Mouse (Mus musculus) heart, adult 8-10 months (tissue): ENCODE data around the gene Rtf2. TPM values are rescaled to one million over a fixed set of nuclear protein-coding genes. Genes with fewer than 3 reads are reported as not detected.

Experiments
- DNase-seq: peaks from one replicate; pipeline ENCODE4 v3.0.0; 2022; ENCODE audit warnings: low spot score
- total RNA-seq, 4 experiments: library from RNA; stranded (reverse); gene quantifications; 2 replicates each; pipeline ENCODE4 v1.2.4; 2022

Gene Rtf2
- total RNA-seq, 4 experiments from 2014 or later, result 30.2 to 38.1 (median 31.4) TPM

DNA sequence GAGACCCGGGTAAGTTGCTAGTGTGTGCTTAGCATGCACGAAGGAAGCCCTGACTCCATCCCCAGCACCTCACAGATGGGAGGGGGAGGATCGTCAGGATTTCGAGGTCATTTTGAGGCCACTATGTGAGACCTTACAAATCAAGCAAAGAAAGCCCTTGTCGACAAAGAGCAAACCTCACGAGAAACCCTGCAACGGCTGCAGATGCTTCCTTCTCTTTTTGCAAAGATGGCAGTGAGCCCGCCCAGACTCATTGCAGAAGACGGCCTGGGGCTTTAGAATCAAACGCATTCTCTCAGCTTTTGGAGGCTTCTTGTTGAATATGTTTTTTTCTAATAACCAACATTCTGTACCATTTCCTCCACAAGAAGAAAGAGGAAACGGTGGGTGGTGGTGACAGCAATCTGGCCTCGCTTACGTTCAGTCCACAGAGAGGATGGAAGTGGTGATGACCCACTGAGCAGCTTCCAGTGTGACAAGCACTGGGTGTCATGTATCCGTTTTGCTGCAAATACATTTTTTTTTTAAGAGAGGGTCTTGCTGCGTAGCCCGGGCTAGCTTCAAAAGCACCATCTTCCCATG is 2.9 kb upstream of the Rtf2 start:
- no peak for DNase-seq

DNA sequence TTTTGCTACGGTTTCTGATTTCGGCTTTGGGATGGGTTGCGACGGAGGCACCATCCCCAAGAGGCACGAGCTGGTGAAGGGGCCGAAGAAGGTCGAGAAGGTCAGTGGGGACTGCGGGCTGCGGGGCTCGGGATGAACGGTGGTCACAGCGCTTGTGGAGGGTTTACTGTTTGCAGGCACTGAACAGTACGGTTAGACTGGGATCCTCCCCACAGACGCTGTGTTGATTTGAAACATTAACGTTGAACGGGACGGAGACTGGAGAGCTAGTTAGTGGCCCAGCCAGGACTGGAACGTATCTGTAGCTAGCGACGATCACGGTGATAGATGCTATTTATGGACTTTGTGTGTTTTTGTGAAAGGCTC is 267 bp downstream of the Rtf2 start:
- no peak for DNase-seq

DNA sequence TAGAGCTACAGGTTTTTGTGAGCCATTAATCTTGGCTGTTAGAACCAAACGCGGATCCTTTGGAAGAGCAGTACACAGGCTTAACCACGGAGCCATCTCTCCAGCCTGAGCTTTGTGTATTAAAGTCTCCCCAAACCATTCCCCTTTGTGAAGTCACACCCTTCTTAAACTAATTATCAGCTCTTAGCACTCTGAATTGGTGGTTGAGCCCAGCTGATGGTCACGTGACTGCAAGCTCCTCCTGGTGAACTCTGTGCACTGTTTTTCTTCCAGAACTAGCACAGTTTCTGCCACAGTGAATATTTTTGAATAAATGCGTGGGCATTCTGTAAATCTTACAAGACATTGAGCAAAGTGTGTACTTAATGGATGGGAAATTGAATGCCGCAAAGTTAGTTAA is 820 bp downstream of the Rtf2 start:
- no peak for DNase-seq

DNA sequence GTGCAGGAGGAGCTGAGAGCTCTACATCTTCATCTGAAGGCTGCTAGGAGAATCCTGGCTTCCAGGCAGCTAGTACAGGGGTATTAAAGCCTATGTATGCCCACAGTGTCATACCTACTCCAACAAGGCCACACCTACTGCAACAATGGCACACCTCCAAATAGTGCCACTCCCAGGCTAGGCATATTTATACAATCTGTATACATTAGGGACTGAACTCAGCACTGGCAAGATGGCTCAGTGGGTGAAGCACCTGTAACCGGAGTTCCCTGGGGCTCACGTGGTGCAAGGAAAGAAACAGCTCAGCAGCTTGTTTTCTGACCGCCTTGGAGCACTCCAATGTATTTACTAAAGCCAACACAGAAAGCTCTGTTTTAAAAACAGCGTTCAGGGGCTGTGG is 5.3 kb downstream of the Rtf2 start:
- DNase-seq, result no peak

DNA sequence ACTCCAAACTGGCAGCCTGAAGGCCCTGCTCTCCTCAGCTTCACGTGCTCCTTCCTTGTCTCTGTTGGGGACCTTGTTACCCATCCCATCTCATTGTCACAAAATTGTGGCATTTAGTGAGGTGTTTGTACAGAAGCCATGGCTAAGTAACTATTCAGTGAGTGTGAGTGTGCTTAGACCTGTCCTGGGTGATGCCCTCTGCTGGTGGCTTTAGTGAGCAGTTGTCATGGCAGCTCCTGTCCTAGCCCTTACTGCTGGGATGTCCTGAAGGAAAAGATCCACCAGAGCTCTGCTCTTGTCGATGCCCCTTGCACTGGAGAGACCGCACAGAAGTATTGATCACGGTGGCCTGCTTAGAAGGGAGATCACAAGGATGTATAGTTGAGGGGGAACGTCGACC is 7.0 kb downstream of the Rtf2 start:
- no peak for DNase-seq

DNA sequence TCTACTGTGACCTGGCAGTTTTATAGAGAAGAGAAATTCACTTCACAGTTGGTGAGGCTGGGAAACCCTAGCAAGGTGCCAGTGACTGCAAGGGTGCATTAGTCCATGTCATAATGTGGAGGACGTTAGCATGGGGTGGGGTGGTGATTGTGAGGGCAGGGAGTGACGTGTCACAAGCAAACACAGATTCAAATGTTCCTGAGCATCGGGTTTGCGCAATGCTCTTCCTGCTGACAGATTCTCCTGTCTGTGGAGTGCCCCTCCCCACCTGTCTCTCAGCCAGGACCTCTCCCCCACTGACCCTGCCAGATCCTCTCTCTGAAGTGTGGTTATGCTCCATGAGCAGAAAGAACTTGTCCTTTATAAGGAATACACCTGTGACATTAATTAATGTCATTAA is 8.0 kb downstream of the Rtf2 start:
- DNase-seq, result no peak

DNA sequence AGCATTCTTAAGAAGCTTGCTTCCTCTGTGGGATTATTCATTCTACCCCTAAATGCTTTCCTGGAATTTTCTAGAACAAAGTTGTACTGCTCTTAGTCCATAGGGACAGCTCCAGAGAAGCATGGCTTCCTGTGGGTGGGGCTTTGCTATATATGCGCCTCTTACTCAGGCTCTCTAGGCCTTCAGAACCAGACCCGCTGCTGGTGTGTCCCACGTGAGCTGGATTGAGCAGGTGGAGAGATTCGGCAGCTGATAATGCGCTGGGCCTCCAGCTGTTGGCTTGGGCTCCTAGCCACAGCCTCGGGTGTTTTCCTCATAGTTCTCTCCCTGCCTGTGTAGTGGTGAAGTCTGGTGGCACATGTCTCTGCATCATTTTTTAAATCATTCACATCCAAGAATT is 10.3 kb downstream of the Rtf2 start:
- DNase-seq, result no peak

DNA sequence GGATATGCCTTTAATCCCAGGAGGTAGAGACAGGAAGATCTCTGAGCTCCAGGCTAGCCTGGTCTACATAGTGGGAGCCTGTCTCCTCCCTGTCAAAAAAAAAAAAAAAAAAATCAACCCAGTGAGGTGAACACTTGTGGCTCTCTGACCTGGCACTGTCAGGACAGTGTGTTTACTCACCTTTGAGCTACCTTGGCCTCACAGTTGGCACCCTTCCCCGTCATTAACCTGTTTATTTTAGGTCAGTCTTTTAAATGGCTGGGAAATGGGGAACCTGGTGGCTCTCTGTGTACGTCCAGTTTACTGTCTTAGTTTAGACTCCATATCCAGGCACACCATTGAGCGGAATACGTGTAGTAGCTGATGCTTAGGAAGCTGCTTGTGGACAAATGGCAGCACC is 11.7 kb downstream of the Rtf2 start:
- DNase-seq, result no peak

DNA sequence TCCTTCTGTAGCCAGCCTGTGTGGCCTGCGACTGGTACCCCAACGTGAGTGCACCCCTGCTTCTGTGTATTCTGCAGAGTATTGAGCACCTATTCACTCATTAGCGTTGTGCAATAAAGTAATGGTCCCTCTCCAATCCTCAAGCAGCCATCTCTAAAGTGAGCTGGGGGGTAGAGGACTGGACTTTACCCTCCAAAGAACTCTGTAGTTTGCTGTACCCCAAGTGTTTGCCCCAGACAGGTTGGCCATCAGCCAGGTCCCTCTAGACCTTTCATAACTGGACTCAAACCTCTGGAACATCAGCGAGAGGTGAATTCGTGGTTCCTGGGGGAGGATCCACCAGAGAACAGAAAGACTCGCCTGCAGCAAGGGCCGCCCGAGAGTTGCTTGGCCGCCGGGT is 12.1 kb downstream of the Rtf2 start:
- no peak for DNase-seq

DNA sequence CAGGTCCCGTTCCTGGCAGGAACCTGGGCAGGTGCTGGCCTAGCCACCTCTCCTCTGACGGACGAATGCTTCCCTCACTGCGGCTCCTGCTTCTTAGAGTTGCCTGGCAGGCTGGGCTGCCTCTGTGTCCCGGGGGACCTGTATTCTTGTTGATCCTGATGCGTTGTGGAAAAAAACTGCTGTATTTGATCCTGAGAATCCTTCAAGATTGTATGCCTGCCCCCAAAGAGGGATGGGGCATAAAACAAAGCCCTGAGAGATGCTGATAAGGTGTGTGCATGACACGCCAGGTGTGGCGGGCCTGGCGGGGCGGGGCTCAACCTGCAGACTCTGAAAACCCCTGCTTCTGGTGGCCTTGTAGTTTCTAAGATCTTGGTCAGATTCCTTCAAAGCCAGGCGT is 18.1 kb downstream of the Rtf2 start, which contains the start of gene Gcnt7:
Gcnt7 (minus strand) TSS at position 101 of the 400 bp plus-strand sequence.
- no peak for DNase-seq

DNA sequence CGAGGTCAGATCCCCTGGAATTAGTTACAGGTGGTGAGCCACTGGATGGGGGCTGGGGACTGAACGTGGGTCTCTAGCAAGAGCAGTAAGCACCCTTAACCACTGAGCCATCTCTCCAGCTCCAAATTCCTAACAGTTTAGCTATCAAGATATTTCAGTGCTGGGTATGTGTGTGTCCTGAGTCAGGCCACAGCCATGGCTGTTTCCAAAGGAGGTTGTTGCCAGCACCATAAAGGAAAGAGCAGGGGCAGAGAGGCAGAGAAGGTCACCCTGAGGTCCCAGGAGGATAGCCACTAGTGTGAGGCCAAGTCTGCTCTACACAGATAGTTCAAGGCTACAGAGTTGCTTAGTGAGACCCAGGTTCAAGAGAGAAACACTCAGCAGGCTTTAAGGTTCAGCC is 20.3 kb downstream of the Rtf2 start:
- no peak for DNase-seq

DNA sequence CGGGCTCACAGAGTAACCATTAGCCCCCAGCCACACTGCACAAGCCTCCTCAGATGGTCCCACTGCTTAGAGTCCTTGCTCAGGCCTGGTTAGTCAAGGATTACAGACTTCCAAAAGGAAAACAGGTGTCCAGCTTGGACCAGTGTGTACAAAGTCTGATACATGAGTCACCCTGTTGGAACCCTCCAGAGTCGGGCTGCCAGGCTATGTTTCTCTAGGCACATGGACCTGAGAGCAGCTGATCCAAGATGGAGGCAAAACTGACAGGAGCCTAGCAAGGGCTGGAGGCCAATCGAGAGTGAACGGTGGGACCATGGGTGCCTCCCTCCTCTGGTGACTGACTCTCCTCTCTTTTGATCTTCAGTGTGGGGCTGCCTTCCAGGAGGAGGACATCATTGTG is 22.5 kb downstream of the Rtf2 start:
- no peak for DNase-seq

DNA sequence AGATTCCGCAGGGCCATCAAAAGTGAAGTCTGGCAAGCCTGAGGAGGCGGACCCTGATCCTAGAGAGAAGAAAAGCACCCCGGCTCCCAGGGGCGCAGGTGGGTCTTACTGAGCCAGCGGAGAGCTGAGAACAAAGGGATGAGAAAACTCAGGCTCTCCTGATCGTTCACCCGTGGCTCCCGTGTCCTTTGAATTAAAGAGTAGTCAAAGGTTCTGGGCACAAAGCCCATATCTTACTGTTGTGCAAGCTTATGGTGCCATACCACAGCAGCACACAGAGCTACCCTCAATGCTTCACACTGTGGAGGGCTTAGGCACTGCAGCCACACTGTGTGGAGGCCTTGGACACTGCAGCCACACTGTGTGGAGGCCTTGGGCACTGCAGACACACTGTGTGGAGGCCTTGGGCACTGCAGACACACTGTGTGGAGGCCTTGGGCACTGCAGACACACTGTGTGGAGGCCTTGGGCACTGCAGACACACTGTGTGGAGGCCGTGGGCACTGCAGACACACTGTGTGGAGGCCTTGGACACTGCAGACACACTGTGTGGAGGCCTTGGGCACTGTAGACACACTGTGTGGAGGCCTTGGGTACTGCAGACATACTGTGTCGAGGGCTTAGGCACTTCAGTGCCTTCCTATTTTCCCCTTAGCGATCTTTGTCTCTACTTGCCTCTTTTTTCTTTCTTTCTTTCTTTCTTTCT is 26.2 kb downstream of the Rtf2 start:
- no peak for DNase-seq

DNA sequence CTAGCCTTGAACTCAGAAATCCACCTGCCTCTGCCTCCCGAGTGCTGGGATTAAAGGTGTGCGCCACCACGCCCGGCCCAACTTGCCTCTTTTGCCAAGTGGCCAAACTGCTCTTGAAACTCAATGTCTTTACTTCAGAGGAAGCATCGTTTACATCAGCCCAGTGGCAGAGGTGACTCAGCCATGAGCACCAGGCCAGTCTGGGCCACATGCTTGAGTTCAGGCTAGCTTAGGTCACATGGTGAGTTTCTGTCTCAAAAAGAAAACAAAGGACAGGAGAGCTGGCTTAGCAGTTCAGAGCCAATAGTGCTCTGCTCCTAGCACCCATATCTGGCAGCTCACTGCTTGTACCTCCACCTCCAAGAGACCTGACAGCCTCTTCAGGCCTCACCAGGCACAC is 26.9 kb downstream of the Rtf2 start:
- no peak for DNase-seq

DNA sequence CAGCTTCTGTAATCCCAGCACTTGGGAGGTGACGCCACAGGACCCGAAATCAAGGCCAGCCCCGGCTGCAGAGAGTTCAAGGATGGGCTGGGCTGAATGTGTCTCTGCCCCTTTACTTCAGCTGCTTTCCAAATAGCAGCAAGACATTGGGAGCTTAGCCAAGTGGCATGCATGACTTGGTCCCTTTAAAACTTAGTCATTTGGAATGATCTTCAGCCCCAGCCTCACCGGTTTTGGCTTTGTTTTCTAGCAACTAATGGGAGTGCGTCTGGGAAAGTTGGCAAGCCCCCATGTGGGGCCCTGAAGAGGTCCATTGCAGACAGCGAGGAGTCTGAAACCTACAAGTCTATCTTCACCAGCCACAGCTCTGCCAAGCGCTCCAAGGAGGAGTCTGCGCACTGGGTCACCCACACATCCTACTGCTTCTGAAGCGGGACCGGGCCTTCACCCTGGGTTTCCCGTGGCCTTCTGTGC is 28.0 kb downstream of the Rtf2 start:
- DNase-seq, result no peak

DNA sequence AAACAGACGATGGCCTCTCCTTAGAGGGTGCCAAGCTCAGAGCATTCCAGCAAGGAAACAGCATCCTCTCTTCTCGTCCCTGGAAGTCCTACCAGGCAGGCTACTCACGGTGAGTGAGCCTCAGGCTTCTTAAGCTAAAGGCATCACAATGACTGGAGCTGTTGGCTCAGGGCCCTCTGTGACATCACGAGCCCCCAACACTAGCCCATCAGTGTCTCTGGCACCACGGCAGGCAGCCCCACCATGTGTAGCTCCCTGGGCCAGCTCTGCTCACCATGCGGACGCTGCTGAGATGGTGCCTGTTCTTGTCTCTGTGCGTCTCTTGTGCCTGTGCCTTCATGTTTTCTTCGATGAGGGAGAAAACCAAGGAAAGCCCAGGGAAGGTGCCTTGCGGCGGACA is 32.0 kb downstream of the Rtf2 start, which contains the start of gene Fam209:
Fam209 (plus strand) TSS at position 203 of the 400 bp plus-strand sequence.
- DNase-seq, result no peak

DNA sequence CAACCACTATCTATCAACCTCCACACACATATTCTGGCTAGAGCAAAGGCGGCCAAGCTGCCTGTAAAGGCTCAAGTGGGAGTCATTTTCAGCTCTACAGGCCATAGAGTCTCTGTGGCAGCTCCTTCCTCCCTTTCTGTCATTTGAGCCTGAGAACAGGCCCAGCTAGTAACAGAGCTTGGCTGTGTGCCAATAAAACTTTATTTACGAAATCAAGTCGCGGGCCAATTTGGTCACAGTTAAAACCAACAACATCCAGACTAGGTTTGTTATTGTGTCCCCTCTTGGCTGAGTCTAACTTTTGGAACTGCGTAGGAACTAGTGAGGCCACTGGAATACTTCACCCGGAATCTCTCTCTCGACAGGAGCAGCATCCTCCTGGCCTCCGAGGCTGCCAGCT is 33.2 kb downstream of the Rtf2 start:
- DNase-seq, result no peak

DNA sequence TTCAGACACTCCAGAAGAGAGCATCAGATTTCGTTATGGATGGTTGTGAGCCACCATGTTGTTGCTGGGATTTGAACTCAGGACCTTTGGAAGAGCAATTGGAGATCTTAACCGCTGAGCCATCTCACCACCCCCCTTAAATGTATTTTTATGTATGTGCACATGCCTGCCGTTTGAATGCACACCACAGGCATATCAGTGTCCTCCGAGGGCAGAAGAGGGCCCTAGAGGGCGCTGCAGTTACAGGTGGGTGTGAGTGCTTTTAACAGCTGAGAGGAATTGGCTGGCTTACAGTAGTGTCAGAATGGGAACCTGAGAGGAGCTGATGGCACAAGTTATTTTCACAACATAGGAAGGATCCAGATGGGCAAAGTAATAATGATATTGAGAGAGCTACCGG is 34.6 kb downstream of the Rtf2 start:
- no peak for DNase-seq

DNA sequence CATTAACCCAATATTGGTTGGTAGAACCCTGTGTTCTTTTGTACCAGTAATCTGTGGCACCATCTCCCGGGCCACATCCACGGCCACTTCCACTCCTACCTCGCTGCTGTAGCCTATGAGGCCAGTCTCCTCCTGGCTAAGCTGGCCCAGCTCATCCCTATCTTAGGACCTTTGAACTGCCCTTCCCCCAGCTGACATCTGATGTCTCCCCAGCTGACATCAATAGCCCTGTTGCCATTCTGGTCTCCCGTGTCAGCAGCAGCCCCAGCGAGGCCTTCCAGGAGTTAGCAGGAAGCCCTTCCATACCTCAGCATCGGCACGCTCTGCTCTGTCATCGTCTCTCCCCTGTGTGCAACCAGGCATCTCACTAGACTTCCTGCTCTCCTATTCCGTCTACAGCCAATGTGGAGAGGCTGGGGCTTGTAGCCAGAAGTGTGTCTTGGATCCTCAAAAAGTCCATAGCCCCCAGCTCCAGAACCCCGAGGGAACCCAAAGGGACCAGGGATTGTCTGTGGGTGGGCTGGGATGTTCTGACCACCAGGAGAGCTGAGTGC is 36.4 kb downstream of the Rtf2 start:
- DNase-seq, result no peak

DNA sequence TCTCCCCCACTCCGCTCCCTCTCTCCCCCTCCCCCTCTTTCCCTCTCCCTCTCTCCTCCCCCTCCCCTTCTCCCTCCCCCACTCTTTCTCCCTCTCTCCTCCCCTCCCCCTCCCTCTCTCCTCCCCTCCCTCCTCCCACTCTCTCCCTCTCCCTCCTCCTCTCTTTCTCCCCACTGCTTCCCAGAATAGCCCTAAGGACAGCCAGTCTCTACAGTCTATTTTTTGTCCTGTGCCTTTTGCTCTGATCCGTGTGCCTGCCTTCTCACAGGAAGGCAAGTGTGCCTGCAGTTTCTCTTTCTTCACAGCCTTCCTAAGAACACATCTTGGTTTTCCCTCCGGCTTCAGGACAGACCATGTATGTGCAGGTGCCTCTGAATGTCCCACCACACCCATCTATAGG is 37.0 kb downstream of the Rtf2 start:
- DNase-seq, result no peak

DNA sequence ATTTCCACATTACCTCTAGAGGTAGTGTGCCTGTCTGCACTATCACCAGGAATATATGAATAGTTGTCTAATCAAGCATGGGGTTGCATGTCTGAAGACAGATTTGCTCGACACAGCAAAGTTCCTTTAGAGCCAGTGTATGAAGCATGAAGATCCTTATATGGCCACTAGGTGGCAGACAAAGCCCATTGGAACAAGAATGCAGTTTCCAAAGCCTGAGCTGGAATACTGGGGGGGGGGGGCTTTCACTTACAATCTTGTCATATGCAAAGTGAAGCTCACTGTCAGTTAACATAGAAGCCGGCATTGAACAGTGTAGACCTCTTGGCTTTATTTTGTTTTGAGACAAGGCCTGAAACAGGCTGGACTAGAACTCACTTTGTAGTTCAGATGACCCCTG is 37.5 kb downstream of the Rtf2 start:
- DNase-seq, result no peak

DNA sequence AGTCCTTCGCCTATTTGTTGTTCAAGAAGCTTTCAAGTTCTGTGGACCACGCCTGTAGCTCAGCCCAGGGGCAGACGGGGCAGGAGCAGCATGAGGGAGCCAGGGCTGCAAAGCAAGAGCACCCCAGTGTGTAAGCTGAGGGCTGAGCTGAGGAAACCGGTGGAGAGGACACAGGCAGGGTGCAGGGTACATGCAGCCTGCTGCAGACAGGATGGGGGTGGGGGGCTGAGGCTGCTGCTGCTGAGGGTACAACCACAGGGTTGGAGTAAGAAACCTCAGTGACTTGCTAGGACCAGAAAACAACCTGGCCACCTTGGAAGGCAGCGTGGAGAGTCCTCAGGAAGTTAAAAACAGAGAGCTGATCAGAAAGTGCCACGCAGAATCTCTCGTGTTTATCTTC is 39.9 kb downstream of the Rtf2 start:
- DNase-seq, result no peak

DNA sequence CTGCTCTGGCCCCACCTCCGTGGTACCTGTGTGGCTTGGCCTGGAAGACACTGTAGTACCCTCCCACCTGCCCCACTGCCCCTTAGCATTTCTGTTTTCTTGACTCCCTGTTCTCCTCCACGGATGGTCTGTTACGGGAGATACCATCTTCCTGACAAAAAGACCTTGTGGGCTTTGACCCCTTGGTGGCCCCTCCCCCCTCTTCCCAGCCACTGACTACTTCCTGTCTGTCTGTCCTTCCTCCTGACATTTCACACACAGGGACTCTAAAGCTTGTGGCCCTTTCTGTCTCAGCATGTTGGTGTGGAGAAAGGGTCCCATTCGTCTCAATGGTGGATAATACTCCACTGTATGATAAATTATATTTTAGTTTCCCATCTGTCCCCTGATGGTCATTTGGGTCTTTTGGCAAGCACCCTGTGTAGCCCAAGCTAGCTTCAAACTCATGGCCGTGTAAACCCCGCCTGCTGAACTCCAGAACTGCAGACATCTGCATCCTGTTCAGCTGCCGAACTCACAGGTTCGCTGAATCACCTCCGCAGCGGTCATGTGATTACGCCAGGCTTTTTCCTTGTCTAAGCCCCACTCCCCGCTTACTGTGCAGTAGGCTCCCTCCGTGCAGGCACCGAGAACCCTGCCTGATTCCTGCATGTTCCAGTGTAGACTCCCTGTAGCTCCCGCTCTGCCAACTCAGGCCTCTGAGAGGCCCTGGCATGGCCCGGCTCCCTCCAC is 41.5 kb downstream of the Rtf2 start:
- no peak for DNase-seq
